Mouse (Mus musculus): ENCODE measurements at regions not wholly inside any gene's neighbourhood (a gene's known extent, or its start where the extent isn't known, plus 50 kb on each side); places are given as distances from the start of the nearest gene placed in this dataset.

DNA sequence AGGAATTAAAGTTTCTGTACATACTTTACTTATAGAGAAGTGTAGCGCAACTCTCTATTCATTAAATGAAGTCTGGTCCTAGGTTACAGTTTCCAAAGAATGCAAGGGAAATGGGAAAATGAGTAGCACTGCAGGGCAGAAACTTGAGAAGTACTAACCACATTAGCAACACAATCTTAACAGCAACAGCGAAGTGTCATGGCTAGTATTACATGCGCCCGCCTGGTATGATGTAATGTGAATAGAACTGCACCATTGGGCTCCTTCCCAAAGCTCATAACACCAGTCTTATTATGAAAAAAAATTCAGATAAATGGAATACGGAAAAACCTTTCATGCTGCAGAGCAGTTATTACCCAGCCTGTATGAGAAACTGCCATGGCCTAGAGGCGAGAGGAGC is 201.8 kb upstream of the Gm11042 start:
- DNase-seq (ENCODE audit: low read depth), result no peak

GRCm38 (mm10) chr12:74516527-74516926 is 200.3 kb upstream of the Gm11042 start:
- no peak for DNase-seq (ENCODE audit: low read depth)

- DNase-seq (ENCODE audit: low read depth), result no peak
These were observed 186.6 kb upstream of the Gm11042 start for GRCm38 (mm10) chr12:74502791-74503190.

DNA sequence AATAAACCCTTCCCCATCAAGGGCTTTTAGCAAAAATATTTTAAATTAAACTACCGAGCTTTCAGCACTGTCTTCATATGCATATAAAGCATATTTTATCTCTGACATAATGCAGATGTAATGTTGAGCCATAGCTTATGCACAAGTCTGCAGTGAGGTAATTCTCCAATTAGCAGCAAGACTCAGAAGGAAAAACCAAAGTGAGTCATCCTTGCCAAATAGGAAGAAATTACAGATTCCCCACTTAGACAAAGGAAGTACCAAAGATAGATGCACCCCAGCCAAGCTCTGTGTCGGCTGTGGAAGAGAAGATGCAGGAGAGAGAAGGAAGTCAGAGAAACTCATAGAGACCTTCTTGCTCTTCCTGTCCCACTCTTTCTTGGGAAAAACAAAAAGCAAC is 161.4 kb upstream of the Gm11042 start:
- no peak for DNase-seq (ENCODE audit: low read depth)

DNA sequence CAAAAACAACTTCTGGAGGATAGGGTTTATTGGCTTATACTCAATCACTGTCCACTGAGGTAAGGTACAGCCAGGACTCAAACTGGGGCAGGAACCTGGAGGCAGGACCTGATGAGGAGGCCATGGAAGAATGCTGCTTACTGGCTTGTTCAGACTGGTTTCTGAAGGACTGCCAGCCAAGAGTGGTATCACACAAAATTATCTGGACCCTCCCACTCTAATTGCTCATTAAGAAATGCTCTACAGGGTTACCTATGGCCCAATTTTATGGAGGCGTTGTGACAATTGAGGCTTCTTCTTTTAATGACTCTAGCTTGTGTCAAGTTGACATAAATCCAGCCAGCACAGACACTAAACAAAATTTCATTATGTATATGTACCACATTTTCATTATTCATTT is 158.5 kb upstream of the Gm11042 start:
- no peak for DNase-seq (ENCODE audit: low read depth)

GRCm38 (mm10) chr12:74458521-74458920 is 142.3 kb upstream of the Gm11042 start:
- no peak for DNase-seq (ENCODE audit: low read depth)

GRCm38 (mm10) chr12:74452375-74453090 is 136.3 kb upstream of the Gm11042 start:
- DNase-seq (ENCODE audit: low read depth), result no peak

DNA sequence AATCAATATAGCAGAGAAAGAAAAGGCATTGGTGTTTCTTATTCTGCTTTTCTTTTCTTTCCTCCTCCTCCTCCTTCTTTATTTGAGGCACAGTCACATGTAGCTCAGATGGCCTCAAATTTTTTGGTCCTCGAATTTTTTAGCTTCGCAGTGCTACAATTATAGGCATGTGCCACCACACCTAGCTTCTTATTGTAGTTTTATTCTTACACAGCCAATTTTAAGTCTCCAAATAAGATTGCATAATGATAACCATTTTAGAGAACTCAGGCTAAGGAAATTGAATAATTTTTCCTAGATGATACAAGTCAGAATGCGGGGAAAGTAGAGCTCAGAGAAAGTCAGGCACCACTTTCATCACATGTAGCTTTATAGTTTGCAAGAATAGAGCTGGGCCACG is 132.1 kb upstream of the Gm11042 start:
- DNase-seq (ENCODE audit: low read depth), result no peak

DNA sequence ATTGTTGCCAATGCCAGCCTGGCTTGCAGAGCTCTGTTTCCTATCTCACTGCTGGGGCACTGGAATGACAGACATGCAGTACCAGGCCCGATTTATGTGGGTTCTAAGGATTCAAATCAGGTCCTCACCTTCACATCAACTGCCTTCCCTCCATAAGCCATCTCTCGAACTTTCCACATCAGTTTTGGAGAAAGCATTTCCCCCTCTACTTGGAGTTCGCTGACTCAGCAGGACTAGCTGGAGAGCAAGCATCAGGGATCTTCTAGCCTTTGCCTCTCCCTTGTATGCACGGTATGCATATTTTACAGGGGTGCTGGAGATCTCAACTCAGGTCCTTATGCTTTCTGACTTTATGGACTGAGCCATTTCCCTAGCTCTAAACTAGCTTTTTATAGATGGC is 118.7 kb upstream of the Gm11042 start:
- DNase-seq (ENCODE audit: low read depth), result no peak

GRCm38 (mm10) chr12:74414738-74415137 is 98.5 kb upstream of the Gm11042 start:
- no peak for DNase-seq (ENCODE audit: low read depth)

GRCm38 (mm10) chr12:74410511-74410910 is 94.3 kb upstream of the Gm11042 start:
- DNase-seq (ENCODE audit: low read depth), result no peak

- no peak for DNase-seq (ENCODE audit: low read depth)
These were observed 91.4 kb upstream of the Gm11042 start for GRCm38 (mm10) chr12:74407591-74408095.

DNA sequence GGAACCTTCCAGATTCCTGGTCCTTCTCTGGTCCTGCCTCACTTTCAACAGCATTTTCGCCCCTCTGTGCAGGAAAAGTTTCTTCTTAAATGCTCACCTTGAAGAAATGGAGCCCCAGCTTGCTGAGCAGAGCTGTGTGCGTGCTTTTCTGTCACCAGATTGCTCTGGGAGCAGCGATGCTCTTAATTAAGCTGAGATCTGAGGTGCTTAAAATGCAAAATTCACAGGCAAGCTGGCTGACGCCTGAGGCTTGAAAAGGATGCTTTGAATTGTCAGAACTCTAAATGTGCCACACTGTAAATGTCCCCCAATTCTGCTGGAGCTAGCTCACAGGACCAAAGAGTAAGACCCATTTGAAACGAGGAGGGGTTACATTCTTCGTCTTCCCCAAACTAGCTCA is 73.6 kb upstream of the Gm11042 start:
- DNase-seq (ENCODE audit: low read depth), result no peak
